Mouse (Mus musculus) intestine, postnatal 0 days (tissue): ENCODE results near the gene Nbeal2. TPM values are rescaled to one million over a fixed set of nuclear protein-coding genes. Genes with fewer than 3 reads are reported as not detected.

ENCODE experiments used
- ATAC-seq: fragments of 200-750 bp; cut with Nextera tagmentation; 2 replicates; pipeline ENCODE4 v1.8.0; 2017; ENCODE audit warnings: mild to moderate bottlenecking, moderate TSS enrichment, moderate library complexity
- H3K27ac ChIP-seq: fragments of 300-500 bp; sonication (generic); 2 replicates; pipeline ENCODE4 v1.5.1; 2014; ENCODE audit warnings: mild to moderate bottlenecking, low read depth, low read length, moderate library complexity
- H3K27me3 ChIP-seq: fragments of 300-500 bp; sonication (generic); replicated peaks from 2 replicates; pipeline ENCODE4 v1.6.1; 2014; ENCODE audit warnings: low read length, mixed read lengths; ENCODE audit not compliant: control insufficient read depth, insufficient read depth
- H3K36me3 ChIP-seq: fragments of 300-500 bp; sonication (generic); 2 replicates; pipeline ENCODE4 v1.6.1; 2014; ENCODE audit warnings: mild to moderate bottlenecking, moderate library complexity; ENCODE audit not compliant: control insufficient read depth, insufficient read depth
- H3K4me1 ChIP-seq: fragments of 300-500 bp; sonication (generic); replicated peaks from 2 replicates; pipeline ENCODE4 v1.6.1; 2014; ENCODE audit warnings: antibody characterized with exemption, low read length, mixed read lengths; ENCODE audit not compliant: control insufficient read depth, insufficient read depth
- H3K4me2 ChIP-seq: fragments of 300-500 bp; sonication (generic); replicated peaks from 2 replicates; pipeline ENCODE4 v1.6.1; 2014; ENCODE audit warnings: low read depth, mild to moderate bottlenecking, moderate library complexity
- H3K4me3 ChIP-seq: fragments of 300-500 bp; sonication (generic); 2 replicates; pipeline ENCODE4 v1.5.1; 2014; ENCODE audit warnings: low read depth, low read length
- H3K9ac ChIP-seq: fragments of 300-500 bp; sonication (generic); 2 replicates; pipeline ENCODE4 v1.6.1; 2014; ENCODE audit warnings: mild to moderate bottlenecking, low read depth, low read length
- H3K9me3 ChIP-seq: fragments of 300-500 bp; sonication (generic); 2 replicates; pipeline ENCODE4 v1.6.1; 2016; ENCODE audit warnings: mixed run types; ENCODE audit not compliant: control insufficient read depth
- CTCF ChIP-seq: sonication (generic); IDR thresholded peaks from 2 replicates; pipeline ENCODE4 v1.5.1; 2016; ENCODE audit warnings: low read depth, mild to moderate bottlenecking, control low read depth, antibody characterized with exemption, moderate library complexity
- WGBS: fragments of 180-500 bp; shearing (Covaris S2); extraction: QIAGEN DNeasy Blood & Tissue Kit; methylation state at CpG from one replicate; pipeline ENCODE4 v1.1.7; 2014; 5-methylcytosine and 5-hydroxymethylcytosine counted together
- polyA plus RNA-seq: library from polyadenylated mRNA; unstranded; fragments of >200 nt; fragmentation: Nextera tagmentation; extraction: Ambion mirVana; gene quantifications from 2 replicates; pipeline ENCODE4 v1.2.1, GENCODE M21; 2015

Gene Nbeal2
- polyA plus RNA-seq, 1 experiment from 2014 or later: 1.0 TPM

DNA sequence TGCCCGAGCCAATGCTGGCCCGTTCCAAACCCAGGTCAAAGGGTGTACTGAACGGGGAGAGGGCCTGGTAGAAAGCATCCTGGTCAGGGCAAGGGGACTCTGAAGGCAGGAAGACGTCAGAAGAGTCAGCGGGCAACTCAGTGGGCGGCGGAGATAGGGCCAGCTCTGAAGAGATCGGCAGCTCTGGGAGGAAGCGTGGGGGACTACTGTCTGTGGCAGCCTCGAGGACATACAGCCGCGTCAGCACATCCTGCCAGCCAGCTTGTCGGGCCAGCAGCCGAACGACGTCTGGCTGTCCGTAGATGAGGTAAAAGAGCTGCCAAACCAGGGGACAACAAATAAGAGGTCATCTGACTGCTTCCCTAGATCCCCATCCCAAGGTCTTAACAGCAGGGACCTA lies 20.1 kb downstream of the Nbeal2 start:
- no peak for TF ChIP-seq CTCF
- H3K27ac ChIP-seq: no peak overlapping the region
- no peaks in the 10 kb centered on the region for H3K27me3 ChIP-seq
- no peaks in the 10 kb centered on the region for H3K4me1 ChIP-seq
- no peak overlapping the region for H3K4me2 ChIP-seq
- 77% methylated on average over 17 of the region's 17 CpGs for WGBS
- no peak for ATAC-seq
- no peak overlapping the region for H3K4me3 ChIP-seq
- peaks cover 35% of the 10 kb centered on the region for H3K36me3 ChIP-seq
- no peaks in the 10 kb centered on the region for H3K9me3 ChIP-seq
- no peak overlapping the region for H3K9ac ChIP-seq

DNA sequence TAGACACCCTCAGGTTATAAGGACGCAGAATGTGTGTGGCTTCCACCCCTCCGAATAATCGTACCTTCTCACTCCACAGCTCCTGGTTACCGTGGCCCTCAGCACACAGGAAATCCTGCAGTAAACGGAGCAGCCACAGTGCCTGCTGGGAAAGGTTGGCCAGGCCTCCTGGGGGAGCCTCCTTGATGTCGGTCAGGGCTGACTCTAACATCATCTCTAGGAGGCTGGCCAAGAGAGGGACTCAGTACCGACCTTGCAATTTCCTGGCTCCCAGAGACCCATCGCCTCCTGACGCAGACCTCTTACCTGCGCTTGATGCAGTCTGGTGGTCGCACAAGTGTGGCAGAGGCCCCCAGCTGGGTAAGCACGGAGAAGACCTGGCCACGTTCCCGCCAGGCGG lies 21.3 kb downstream of the Nbeal2 start:
- Histone ChIP-seq H3K9me3 (no peaks in the 10 kb centered on the region), H3K27me3 (no peaks in the 10 kb centered on the region), H3K4me1 (no peaks in the 10 kb centered on the region), H3K4me2 (no peak overlapping the region), H3K36me3 (peaks cover 37% of the 10 kb centered on the region), H3K4me3 (no peak overlapping the region), H3K9ac (no peak overlapping the region), H3K27ac (no peak overlapping the region)
- 83% methylated on average over 15 of the region's 15 CpGs for WGBS
- TF ChIP-seq CTCF: no peak
- ATAC-seq: no peak

DNA sequence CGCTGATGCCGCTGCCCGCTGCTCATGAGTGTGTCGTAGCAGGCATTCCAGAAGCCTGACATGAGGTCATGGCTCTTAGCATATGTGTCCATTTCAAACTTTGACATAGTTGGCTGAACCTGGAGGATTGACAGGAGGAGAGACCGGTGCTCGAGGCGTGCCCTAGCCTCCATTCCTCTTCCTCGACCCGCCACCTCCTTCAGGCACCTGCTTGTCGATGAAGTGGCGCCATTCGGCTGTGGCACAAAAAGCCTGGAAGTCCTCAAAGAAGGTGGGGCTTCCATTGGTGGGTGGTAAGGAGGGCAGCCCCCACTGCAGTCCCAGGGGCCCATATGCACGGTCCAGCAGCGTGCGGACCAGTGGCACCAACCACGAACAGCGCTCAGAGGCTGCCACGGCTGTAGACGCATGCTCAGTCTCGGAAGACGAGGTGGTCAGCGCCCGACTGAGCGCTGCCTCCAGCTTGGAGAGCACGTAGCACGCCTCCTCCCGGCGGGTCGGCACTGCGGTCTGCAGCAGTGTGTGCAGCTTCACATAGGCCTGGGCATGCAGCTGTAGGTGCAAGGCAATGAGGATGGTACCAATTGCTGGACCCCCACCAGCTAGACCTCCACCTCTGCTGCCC lies 22.2 kb downstream of the Nbeal2 start:
- Histone ChIP-seq H3K4me1 (no peaks in the 10 kb centered on the region), H3K9me3 (no peaks in the 10 kb centered on the region), H3K27me3 (no peaks in the 10 kb centered on the region), H3K27ac (no peak overlapping the region), H3K4me2 (peak overlapping the region; percentile 10; the same call in 1 of the 2 replicates), H3K4me3 (no peak overlapping the region), H3K9ac (no peak overlapping the region), H3K36me3 (peaks cover 43% of the 10 kb centered on the region)
- WGBS: 57% methylated on average over 30 of the region's 30 CpGs
- TF ChIP-seq CTCF: peak; percentile 47
- no peak for ATAC-seq

DNA sequence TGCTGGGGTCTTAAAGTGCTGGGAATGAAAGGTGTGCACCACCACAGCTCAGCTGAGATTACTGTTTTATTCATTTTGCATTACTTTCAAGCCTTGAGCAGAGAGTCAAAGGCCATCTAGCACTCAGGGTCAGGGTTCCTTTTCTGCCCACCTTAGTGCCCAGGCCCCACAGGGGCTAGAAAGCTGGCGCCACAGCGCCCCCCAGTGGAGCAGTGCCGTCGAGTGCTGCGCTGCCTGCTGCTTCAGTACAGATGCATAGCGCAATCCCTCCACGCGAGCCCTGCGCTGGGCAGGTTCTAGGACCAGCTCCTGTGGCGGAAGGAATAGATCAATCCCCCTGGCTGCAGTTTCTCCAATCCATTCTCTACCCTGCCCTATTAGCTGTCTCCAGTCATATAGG lies 22.8 kb downstream of the Nbeal2 start:
- H3K27me3 ChIP-seq: no peaks in the 10 kb centered on the region
- H3K9ac ChIP-seq: no peak overlapping the region
- no peak overlapping the region for H3K4me2 ChIP-seq
- no peaks in the 10 kb centered on the region for H3K4me1 ChIP-seq
- no peak overlapping the region for H3K4me3 ChIP-seq
- no peaks in the 10 kb centered on the region for H3K9me3 ChIP-seq
- peaks cover 48% of the 10 kb centered on the region for H3K36me3 ChIP-seq
- WGBS: 48% methylated on average over 10 of the region's 10 CpGs
- TF ChIP-seq CTCF: peak; percentile 76
- no peak overlapping the region for H3K27ac ChIP-seq
- ATAC-seq: no peak

DNA sequence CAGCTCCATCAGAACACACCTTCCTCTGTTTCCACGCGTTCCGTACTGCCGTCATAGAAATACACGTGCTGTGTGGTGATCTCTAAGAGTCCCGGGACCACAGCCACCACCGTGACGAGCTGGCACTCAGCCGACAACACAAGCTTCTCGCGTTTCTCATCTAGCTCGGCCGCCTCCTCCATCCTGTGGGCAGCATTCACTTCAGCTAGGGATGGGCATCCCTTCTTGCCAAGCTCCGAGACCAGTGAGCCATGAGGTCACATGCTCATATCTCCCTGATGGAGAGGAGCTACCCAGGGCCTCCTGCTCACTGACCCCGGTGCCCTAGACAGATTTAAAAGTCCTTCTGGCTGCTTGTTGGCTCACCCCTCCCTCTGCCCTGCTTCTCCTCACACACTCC lies 23.8 kb downstream of the Nbeal2 start:
- Histone ChIP-seq H3K27ac (no peak overlapping the region), H3K36me3 (peaks cover 46% of the 10 kb centered on the region), H3K4me1 (no peaks in the 10 kb centered on the region), H3K9me3 (no peaks in the 10 kb centered on the region), H3K4me3 (no peak overlapping the region), H3K27me3 (no peaks in the 10 kb centered on the region), H3K4me2 (no peak overlapping the region), H3K9ac (no peak overlapping the region)
- 89% methylated on average over 15 of the region's 15 CpGs for WGBS
- TF ChIP-seq CTCF: no peak
- ATAC-seq: no peak

DNA sequence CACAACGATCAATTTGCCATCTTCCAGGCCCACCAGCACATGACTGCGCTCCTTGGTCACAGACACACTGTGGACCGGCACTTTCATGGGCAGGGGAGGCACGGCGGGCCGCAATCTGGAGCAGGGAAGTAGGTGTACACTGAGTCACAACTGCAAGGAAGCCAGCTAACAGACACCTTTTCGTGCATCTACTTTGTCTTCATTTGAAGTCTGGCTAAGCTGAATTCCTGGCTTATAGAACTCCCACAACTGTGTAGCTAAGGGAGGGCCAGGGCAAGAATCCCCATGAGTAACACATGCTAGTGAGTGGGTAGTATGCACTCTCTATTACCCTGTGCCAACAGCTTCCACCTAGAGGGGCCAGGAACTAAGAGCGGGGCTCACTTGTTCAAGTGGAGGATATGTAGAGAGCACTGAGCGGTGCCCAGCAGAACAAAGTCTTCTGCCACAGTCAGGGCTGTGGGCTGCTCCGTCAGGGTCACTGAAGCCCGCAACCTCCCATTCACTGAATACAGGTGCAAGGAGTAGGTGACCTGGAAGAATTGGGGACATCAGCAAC lies 28.5 kb downstream of the Nbeal2 start:
- no peaks in the 10 kb centered on the region for H3K9me3 ChIP-seq
- peak overlapping the region; percentile 93 for H3K4me2 ChIP-seq
- H3K4me3 ChIP-seq: peak overlapping the region; percentile 45
- no peaks in the 10 kb centered on the region for H3K27me3 ChIP-seq
- H3K36me3 ChIP-seq: peaks cover 50% of the 10 kb centered on the region
- WGBS: 75% methylated on average over 11 of the region's 11 CpGs
- peak overlapping the region; percentile 48; the same call in 1 of the 2 replicates for H3K9ac ChIP-seq
- no peak overlapping the region for H3K27ac ChIP-seq
- no peak for ATAC-seq
- no peak for TF ChIP-seq CTCF
- H3K4me1 ChIP-seq: no peaks in the 10 kb centered on the region
